Mouse (Mus musculus): Measurements from ENCODE around the gene Acsm4. TPM values are rescaled to one million over a fixed set of nuclear protein-coding genes. Genes with fewer than 3 reads are reported as not detected.

Gene Acsm4
- polyA plus RNA-seq, 1 experiment = not detected

GRCm38 (mm10) chr7:119753696-119754095 is 63.9 kb downstream of the Acsm4 start:
- WGBS = 84% methylated on average over 1 of the region's 1 CpGs
- DNase-seq (ENCODE audit: low read depth, low spot score) = no peak

GRCm38 (mm10) chr7:119760527-119760951 is 70.7 kb downstream of the Acsm4 start, which contains the start of gene Acsm3:
Gene Acsm3 (plus strand): TSS chr7:119760923.
- DNase-seq (ENCODE audit: low read depth, low spot score) = no peak
- WGBS = 10% methylated on average over 11 of the region's 11 CpGs

GRCm38 (mm10) chr7:119762166-119762697 is 72.4 kb downstream of the Acsm4 start:
- no peak for DNase-seq (ENCODE audit: low read depth, low spot score)
- WGBS = 16% methylated on average over 4 of the region's 4 CpGs

Other genes with a start within 250 kb of the Acsm4 start
- 1.6 TPM in 2 replicates for gene Gp2, start 230.7 kb upstream of the Acsm4 start, polyA plus RNA-seq (2012; rRNA removed)
- not detected in 2 replicates for gene Umod, start 210.7 kb upstream of the Acsm4 start, polyA plus RNA-seq (2012; rRNA removed)
- 0.45 and 1.9 TPM in 2 replicates for gene Acsm5, start 170.6 kb upstream of the Acsm4 start, polyA plus RNA-seq (2012; rRNA removed)
- not detected in 2 replicates for gene Pdilt, start 166.5 kb upstream of the Acsm4 start, polyA plus RNA-seq (2012; rRNA removed)
- gene Acsm2, start 135.7 kb upstream of the Acsm4 start, polyA plus RNA-seq (2012; rRNA removed) = not detected in 2 replicates
- gene Acsm1, start 83.0 kb upstream of the Acsm4 start, polyA plus RNA-seq (2012; rRNA removed) = not detected in 2 replicates
- 8.6 and 9.9 TPM in 2 replicates for gene Thumpd1, start 30.8 kb downstream of the Acsm4 start, polyA plus RNA-seq (2012; rRNA removed)
- 3.8 and 10.2 TPM in 2 replicates for gene Acsm3, start 70.9 kb downstream of the Acsm4 start, polyA plus RNA-seq (2012; rRNA removed)
- 1.9 and 3.7 TPM in 2 replicates for gene Rexo5, start 104.0 kb downstream of the Acsm4 start, polyA plus RNA-seq (2012; rRNA removed)
- 1.3 and 1.4 TPM in 2 replicates for gene Eri2, start 104.0 kb downstream of the Acsm4 start, polyA plus RNA-seq (2012; rRNA removed)
- 2.6 and 2.7 TPM in 2 replicates for gene Lyrm1, start 205.8 kb downstream of the Acsm4 start, polyA plus RNA-seq (2012; rRNA removed)
- 2.7 and 4.0 TPM in 2 replicates for gene Dcun1d3, start 206.3 kb downstream of the Acsm4 start, polyA plus RNA-seq (2012; rRNA removed)